8 mouse cellular contexts compared by ENCODE assay signal in genomic region chr19:5874391-5874968, GRCm38 (mm10). TPM values are rescaled to one million over a fixed set of nuclear protein-coding genes. Genes with fewer than 3 reads are reported as not detected.
DNase-seq lines count a peak whose midpoint lies in the region; ATAC-seq and TF ChIP-seq lines count a peak whose summit lies in the region.

No protein-coding gene starts in this region.

- WGBS in heart, adult 2 months, result 6% methylated on average over 13 of the region's 13 CpGs
- WGBS in forebrain, embryonic 16.5 days, result 8% methylated on average over 13 of the region's 13 CpGs
- WGBS in liver, embryonic 16.5 days (ENCODE audit: insufficient replicate concordance), result 5% methylated on average over 13 of the region's 13 CpGs

- no peak for TF ChIP-seq EP300 in heart, adult 2 months (IDR thresholded peaks at IDR 0.05; ENCODE audit: insufficient read depth, low read depth, low read length)

- peak overlapping the region; percentile 88 for H3K9ac ChIP-seq in heart, adult 2 months (ENCODE audit: low read depth, low read length)
- H3K9ac ChIP-seq in forebrain, embryonic 16.5 days (replicated peaks; ENCODE audit: low read depth, low read length), result peak overlapping the region; percentile 90
- peak overlapping the region; percentile 80 for H3K9ac ChIP-seq in liver, embryonic 16.5 days (ENCODE audit: low read depth, low read length)

- H3K27ac ChIP-seq in heart, adult 2 months, result peak overlapping the region; percentile 84
- no peak overlapping the region for H3K27ac ChIP-seq in forebrain, embryonic 16.5 days (ENCODE audit: low read length)
- peak overlapping the region; percentile 69 for H3K27ac ChIP-seq in liver, embryonic 16.5 days (ENCODE audit: low read length)

- ATAC-seq in forebrain, embryonic 16.5 days, result no peak
- no peak for ATAC-seq in liver, embryonic 16.5 days (ENCODE audit: low read depth)
- ATAC-seq in megakaryocyte-erythroid progenitor cell, adult 5-6 weeks (replicated peaks; ENCODE audit: low FRiP score, low TSS enrichment, poor library complexity, severe bottlenecking), result no peak
- ATAC-seq in megakaryocyte progenitor cell, adult 5-6 weeks (replicated peaks; ENCODE audit: poor library complexity), result no peak

- no peaks in the 10 kb centered on the region for H3K27me3 ChIP-seq in heart, adult 2 months (ENCODE audit: control insufficient read depth, insufficient read depth, low read length)
- H3K27me3 ChIP-seq in forebrain, embryonic 16.5 days (replicated peaks; ENCODE audit: control insufficient read depth, insufficient read depth, low read length), result no peaks in the 10 kb centered on the region
- no peaks in the 10 kb centered on the region; the same call in 1 of the 2 replicates for H3K27me3 ChIP-seq in liver, embryonic 16.5 days (ENCODE audit: control insufficient read depth, insufficient read depth, low read depth, low read length)

- peak overlapping the region; percentile 71 for H3K4me3 ChIP-seq in heart, adult 2 months
- H3K4me3 ChIP-seq in forebrain, embryonic 16.5 days (replicated peaks; ENCODE audit: low read length), result peak overlapping the region; percentile 78
- peak overlapping the region; percentile 73 for H3K4me3 ChIP-seq in liver, embryonic 16.5 days (ENCODE audit: low read depth, low read length)

- TF ChIP-seq POLR2A in heart, adult 2 months (IDR thresholded peaks at IDR 0.05; ENCODE audit: insufficient read depth, low read depth, low read length), result no peak

- H3K36me3 ChIP-seq in heart, adult 2 months (ENCODE audit: control insufficient read depth, insufficient read depth, low read length), result no peaks in the 10 kb centered on the region
- 0 out of 2 replicates have a peak, but pooled peaks cover 3% of the 10 kb centered on the region for H3K36me3 ChIP-seq in forebrain, embryonic 16.5 days (ENCODE audit: control insufficient read depth, insufficient read depth)
- H3K36me3 ChIP-seq in liver, embryonic 16.5 days (ENCODE audit: control insufficient read depth, insufficient read depth), result no peaks in the 10 kb centered on the region; the same call in 1 of the 2 replicates

- intact Hi-C loops in heart, adult 2 months (cut with DNase I), result no loop called here

- peaks cover 2% of the 10 kb centered on the region; the same call in 1 of the 2 replicates for H3K79me2 ChIP-seq in heart, adult 2 months (replicated peaks; ENCODE audit: control insufficient read depth, insufficient read depth, low read length)

- no peak for TF ChIP-seq CTCF in heart, adult 2 months (IDR thresholded peaks at IDR 0.05)

- no peak for DNase-seq in heart, adult 2 months
- no peak for DNase-seq in heart, adult 8-10 months (ENCODE audit: low spot score)
- DNase-seq in CD4-positive helper T cell, adult 2 months (ENCODE audit: low read depth, low spot score), result peak; percentile 28
- no peak for DNase-seq in embryo, embryonic 10.5 days (ENCODE audit: low spot score)

- H3K4me2 ChIP-seq in forebrain, embryonic 16.5 days (ENCODE audit: low read length), result peak overlapping the region; percentile 95
- H3K4me2 ChIP-seq in liver, embryonic 16.5 days (ENCODE audit: low read depth, low read length), result peak overlapping the region; percentile 85

- H3K4me1 ChIP-seq in heart, adult 2 months (ENCODE audit: control insufficient read depth, insufficient read depth, low read length), result peaks cover 16% of the 10 kb centered on the region
- peaks cover 20% of the 10 kb centered on the region for H3K4me1 ChIP-seq in forebrain, embryonic 16.5 days (replicated peaks; ENCODE audit: control insufficient read depth, insufficient read depth, low read length)
- H3K4me1 ChIP-seq in liver, embryonic 16.5 days (ENCODE audit: control insufficient read depth, low read depth, low read length), result peaks cover 48% of the 10 kb centered on the region

- no peaks in the 10 kb centered on the region for H3K9me3 ChIP-seq in forebrain, embryonic 16.5 days (ENCODE audit: control insufficient read depth, low read length)
- no peaks in the 10 kb centered on the region for H3K9me3 ChIP-seq in liver, embryonic 16.5 days (replicated peaks; ENCODE audit: control insufficient read depth, low read length)

RNA-seq across cellular contexts. Expression of gene Frmd8, which starts 0.6 kb away (rescaled TPM):
- total RNA-seq in heart, adult 2 months (2021), result 1 to 10 TPM; 7.7 to 8.4 TPM
- 7.0 and 9.3 TPM in 2 replicates for polyA plus RNA-seq in heart, adult 2 months (2012; rRNA removed)
- 1 to 10 TPM; 7.1 to 8.1 (median 7.5) TPM for total RNA-seq in heart, adult 8-10 months (2022)
- polyA plus RNA-seq in forebrain, embryonic 16.5 days (2015; fragmentation: Nextera tagmentation; extraction: Ambion mirVana), result 20.9 and 21.5 TPM in 2 replicates
- polyA plus RNA-seq in liver, embryonic 16.5 days (2015; fragmentation: Nextera tagmentation; extraction: Ambion mirVana), result 13.9 and 14.0 TPM in 2 replicates
- 12.5 and 14.1 TPM in 2 replicates for total RNA-seq in megakaryocyte-erythroid progenitor cell, adult 5-6 weeks (2014; fragmentation: Nextera tagmentation)
- 10.7 and 14.3 TPM in 2 replicates for total RNA-seq in megakaryocyte-erythroid progenitor cell, adult 5-6 weeks (2017)
- total RNA-seq in megakaryocyte progenitor cell, adult 5-6 weeks (2015), result 15.7 and 16.3 TPM in 2 replicates
- total RNA-seq in megakaryocyte progenitor cell, adult 5-6 weeks (2017), result 16.2 and 17.7 TPM in 2 replicates

RNA-seq across cellular contexts. Expression of gene Slc25a45, which starts 3.1 kb away (rescaled TPM):
- 1 to 10 TPM; 2.8 TPM for total RNA-seq in heart, adult 2 months (2021)
- polyA plus RNA-seq in heart, adult 2 months (2012; rRNA removed), result 7.9 and 8.2 TPM in 2 replicates
- total RNA-seq in heart, adult 8-10 months (2022), result 1 to 10 TPM; 2.4 to 3.8 (median 2.8) TPM
- 1.5 and 2.0 TPM in 2 replicates for polyA plus RNA-seq in forebrain, embryonic 16.5 days (2015; fragmentation: Nextera tagmentation; extraction: Ambion mirVana)
- polyA plus RNA-seq in liver, embryonic 16.5 days (2015; fragmentation: Nextera tagmentation; extraction: Ambion mirVana), result 6.3 and 6.9 TPM in 2 replicates
- 10.0 and 20.1 TPM in 2 replicates for total RNA-seq in megakaryocyte-erythroid progenitor cell, adult 5-6 weeks (2014; fragmentation: Nextera tagmentation)
- 11.7 and 11.9 TPM in 2 replicates for total RNA-seq in megakaryocyte-erythroid progenitor cell, adult 5-6 weeks (2017)
- total RNA-seq in megakaryocyte progenitor cell, adult 5-6 weeks (2015), result 28.7 and 30.5 TPM in 2 replicates
- 30.2 and 39.5 TPM in 2 replicates for total RNA-seq in megakaryocyte progenitor cell, adult 5-6 weeks (2017)

RNA-seq across cellular contexts. Expression of gene Tigd3, which starts 19.5 kb away (rescaled TPM):
- under 1 TPM; 0.14 to 0.47 TPM for total RNA-seq in heart, adult 2 months (2021)
- 0.25 and 0.67 TPM in 2 replicates for polyA plus RNA-seq in heart, adult 2 months (2012; rRNA removed)
- under 1 TPM; 0.23 to 0.50 (median 0.34) TPM for total RNA-seq in heart, adult 8-10 months (2022)
- polyA plus RNA-seq in forebrain, embryonic 16.5 days (2015; fragmentation: Nextera tagmentation; extraction: Ambion mirVana), result 11.0 and 13.7 TPM in 2 replicates
- 2.3 and 2.6 TPM in 2 replicates for polyA plus RNA-seq in liver, embryonic 16.5 days (2015; fragmentation: Nextera tagmentation; extraction: Ambion mirVana)
- total RNA-seq in megakaryocyte-erythroid progenitor cell, adult 5-6 weeks (2014; fragmentation: Nextera tagmentation), result 5.3 and 5.9 TPM in 2 replicates
- total RNA-seq in megakaryocyte-erythroid progenitor cell, adult 5-6 weeks (2017), result 2.2 and 3.1 TPM in 2 replicates
- 0.32 and 0.81 TPM in 2 replicates for total RNA-seq in megakaryocyte progenitor cell, adult 5-6 weeks (2015)
- 1.5 and 2.8 TPM in 2 replicates for total RNA-seq in megakaryocyte progenitor cell, adult 5-6 weeks (2017)

RNA-seq across cellular contexts. Expression of gene Dpf2, which starts 38.3 kb away (rescaled TPM):
- 10 to 100 TPM; 82.3 to 83.5 TPM for total RNA-seq in heart, adult 2 months (2021)
- 71.8 and 104 TPM in 2 replicates for polyA plus RNA-seq in heart, adult 2 months (2012; rRNA removed)
- total RNA-seq in heart, adult 8-10 months (2022), result 10 to 100 TPM; 71.9 to 95.2 (median 81.1) TPM
- 124 and 126 TPM in 2 replicates for polyA plus RNA-seq in forebrain, embryonic 16.5 days (2015; fragmentation: Nextera tagmentation; extraction: Ambion mirVana)
- 48.4 and 52.8 TPM in 2 replicates for polyA plus RNA-seq in liver, embryonic 16.5 days (2015; fragmentation: Nextera tagmentation; extraction: Ambion mirVana)
- total RNA-seq in megakaryocyte-erythroid progenitor cell, adult 5-6 weeks (2014; fragmentation: Nextera tagmentation), result 91.2 and 95.9 TPM in 2 replicates
- 75.0 and 124 TPM in 2 replicates for total RNA-seq in megakaryocyte-erythroid progenitor cell, adult 5-6 weeks (2017)
- 47.6 and 50.3 TPM in 2 replicates for total RNA-seq in megakaryocyte progenitor cell, adult 5-6 weeks (2015)
- total RNA-seq in megakaryocyte progenitor cell, adult 5-6 weeks (2017), result 65.1 and 83.0 TPM in 2 replicates

RNA-seq across cellular contexts. Expression of gene Cdc42ep2, which starts 50.1 kb away (rescaled TPM):
- 1 to 10 TPM; 8.0 to 8.4 TPM for total RNA-seq in heart, adult 2 months (2021)
- 11.7 and 19.0 TPM in 2 replicates for polyA plus RNA-seq in heart, adult 2 months (2012; rRNA removed)
- total RNA-seq in heart, adult 8-10 months (2022), result 1 to 10 TPM; 6.0 to 9.7 (median 8.9) TPM
- polyA plus RNA-seq in forebrain, embryonic 16.5 days (2015; fragmentation: Nextera tagmentation; extraction: Ambion mirVana), result 11.1 and 12.4 TPM in 2 replicates
- 2.9 and 3.6 TPM in 2 replicates for polyA plus RNA-seq in liver, embryonic 16.5 days (2015; fragmentation: Nextera tagmentation; extraction: Ambion mirVana)
- total RNA-seq in megakaryocyte-erythroid progenitor cell, adult 5-6 weeks (2014; fragmentation: Nextera tagmentation), result 0.77 TPM in 1 of 2 replicates, not detected in the other
- not detected in 2 replicates for total RNA-seq in megakaryocyte-erythroid progenitor cell, adult 5-6 weeks (2017)
- not detected in 2 replicates for total RNA-seq in megakaryocyte progenitor cell, adult 5-6 weeks (2015)
- 0.07 TPM in 1 of 2 replicates, not detected in the other for total RNA-seq in megakaryocyte progenitor cell, adult 5-6 weeks (2017)
